Comparison of ENCODE assay signal across 10 mouse cellular contexts in the genomic region with DNA sequence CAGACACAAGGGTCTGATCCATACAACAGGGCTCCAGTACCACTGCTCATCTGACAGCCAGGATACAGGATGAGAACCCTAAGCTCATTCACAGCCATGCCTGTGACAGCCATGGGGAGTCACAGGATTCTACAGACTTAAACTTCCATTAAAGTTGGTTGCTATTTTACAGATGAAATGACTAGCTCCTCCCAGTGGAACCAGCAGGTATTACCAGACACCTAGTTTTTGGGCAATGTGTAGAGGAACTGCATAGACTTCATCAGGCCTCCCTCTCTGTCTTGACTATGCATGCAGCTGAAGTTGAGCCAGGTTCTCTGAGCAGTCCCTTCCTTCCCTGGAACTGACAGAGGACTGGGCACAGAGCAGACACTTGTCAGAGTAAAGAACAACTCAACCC. TPM values are rescaled to one million over a fixed set of nuclear protein-coding genes. Genes with fewer than 3 reads are reported as not detected.
DNase-seq lines count a peak whose midpoint lies in the region; ATAC-seq and TF ChIP-seq lines count a peak whose summit lies in the region.
"Had no signal": no experiment of that assay in that cellular context is flagged by ENCODE, and none has a peak within 500 bp of the region (broad histone marks: within the 10 kb centered on the region; RNA-seq: fewer than 3 reads in every experiment).

No protein-coding gene starts in this region.

- no peaks in the 10 kb centered on the region for H3K27me3 ChIP-seq in kidney, embryonic 15.5 days
- H3K27me3 ChIP-seq in liver, postnatal 0 days (ENCODE audit: insufficient read depth, low read length) = no peaks in the 10 kb centered on the region
- H3K27me3 ChIP-seq: hindbrain, embryonic 13.5 days had no signal

- no peak for ATAC-seq in kidney, embryonic 15.5 days (replicated peaks; ENCODE audit: low FRiP score)
- no peak for ATAC-seq in liver, postnatal 0 days

- H3K9ac ChIP-seq in kidney, embryonic 15.5 days = no peak overlapping the region
- H3K9ac ChIP-seq in liver, postnatal 0 days (replicated peaks) = no peak overlapping the region
- H3K9ac ChIP-seq: hindbrain, embryonic 13.5 days had no signal

- peaks cover 99% of the 10 kb centered on the region for H3K36me3 ChIP-seq in kidney, embryonic 15.5 days
- peaks cover 67% of the 10 kb centered on the region for H3K36me3 ChIP-seq in liver, postnatal 0 days (replicated peaks; ENCODE audit: insufficient read depth, low read length)

- H3K4me1 ChIP-seq in kidney, embryonic 15.5 days = no peaks in the 10 kb centered on the region
- H3K4me1 ChIP-seq in liver, postnatal 0 days (ENCODE audit: insufficient read depth) = no peaks in the 10 kb centered on the region

- TF ChIP-seq EP300 in liver, postnatal 0 days (IDR thresholded peaks at IDR 0.05; ENCODE audit: low read depth) = no peak

- peak; percentile 52 for DNase-seq in kidney, adult 9 months
- DNase-seq in CD4-positive, CD25-positive, alpha-beta regulatory T cell, adult 2 months (ENCODE audit: low read depth, low spot score) = peak; percentile 51
- DNase-seq in NIH3T3 (ENCODE audit: low read depth) = peak; percentile 49
- peak; percentile 31 for DNase-seq in liver, postnatal 0 days
- DNase-seq in heart, adult 8-10 months (ENCODE audit: low spot score) = no peak
- no peak for DNase-seq in urinary bladder, postnatal 36 days (ENCODE audit: low spot score in 2 of 2)
- DNase-seq in neural tube, embryonic 10.5 days (ENCODE audit: extremely low spot score, low spot score) = no peak
- DNase-seq: cerebellum, adult 8-10 months had no signal

- no peaks in the 10 kb centered on the region for H3K9me3 ChIP-seq in kidney, embryonic 15.5 days (replicated peaks)
- no peaks in the 10 kb centered on the region for H3K9me3 ChIP-seq in liver, postnatal 0 days (ENCODE audit: low read length)
- H3K9me3 ChIP-seq: hindbrain, embryonic 13.5 days had no signal

- peak; percentile 65 for TF ChIP-seq CTCF in liver, postnatal 0 days (IDR thresholded peaks at IDR 0.05; ENCODE audit: low read depth)

- H3K27ac ChIP-seq in kidney, embryonic 15.5 days = no peak overlapping the region
- H3K27ac ChIP-seq in liver, postnatal 0 days (ENCODE audit: low read depth) = no peak overlapping the region
- H3K27ac ChIP-seq: hindbrain, embryonic 13.5 days had no signal

- H3K4me3 ChIP-seq in kidney, embryonic 15.5 days (replicated peaks) = no peak overlapping the region
- H3K4me3 ChIP-seq in liver, postnatal 0 days (ENCODE audit: low read depth, low read length) = no peak overlapping the region
- H3K4me3 ChIP-seq: hindbrain, embryonic 13.5 days had no signal

- no peak overlapping the region for H3K4me2 ChIP-seq in kidney, embryonic 15.5 days
- no peak overlapping the region for H3K4me2 ChIP-seq in liver, postnatal 0 days (ENCODE audit: low read depth, low read length)
- H3K4me2 ChIP-seq: hindbrain, embryonic 13.5 days had no signal

RNA-seq across cellular contexts. Expression of gene Brd1, which starts 17.7 kb away (rescaled TPM):
- 20.4 and 21.1 TPM in 2 replicates for polyA plus RNA-seq in kidney, embryonic 15.5 days (2015; fragmentation: Nextera tagmentation; extraction: Ambion mirVana)
- polyA plus RNA-seq in liver, postnatal 0 days (2015; fragmentation: Nextera tagmentation; extraction: Ambion mirVana) = 5.2 and 5.6 TPM in 2 replicates
- 10 to 100 TPM; 26.5 to 29.6 (median 28.6) TPM for total RNA-seq in heart, adult 8-10 months (2022)

RNA-seq across cellular contexts. Expression of gene Zbed4, which starts 35.1 kb away (rescaled TPM):
- polyA plus RNA-seq in kidney, embryonic 15.5 days (2015; fragmentation: Nextera tagmentation; extraction: Ambion mirVana) = 19.6 and 21.2 TPM in 2 replicates
- polyA plus RNA-seq in liver, postnatal 0 days (2015; fragmentation: Nextera tagmentation; extraction: Ambion mirVana) = 3.6 and 3.7 TPM in 2 replicates
- total RNA-seq in heart, adult 8-10 months (2022) = 10 to 100 TPM in 1 of 4 experiments, 1 to 10 TPM in 3; 6.6 to 11.4 (median 8.3) TPM

Comparison
In these comparisons a context has a peak if more than half of its experiments do, and no peak if none do; other contexts are left out.
1. DNase-seq: peak in kidney, adult 9 months (single experiment), CD4-positive, CD25-positive, alpha-beta regulatory T cell, adult 2 months (single experiment), NIH3T3 (single experiment) and liver, postnatal 0 days (single experiment); none in heart, adult 8-10 months (single experiment), urinary bladder, postnatal 36 days (0 of 2) and neural tube, embryonic 10.5 days (single experiment).